Mouse (Mus musculus) midbrain, embryonic 13.5 days (tissue): ENCODE results near the gene Pde1c. TPM values are rescaled to one million over a fixed set of nuclear protein-coding genes. Genes with fewer than 3 reads are reported as not detected.

Source experiments
- ATAC-seq: fragments of 200-750 bp; cut with Nextera tagmentation; 2 replicates; pipeline ENCODE4 v1.8.0; 2017; ENCODE audit warnings: mild to moderate bottlenecking, moderate TSS enrichment, moderate library complexity
- H3K27ac ChIP-seq: fragments of 300-500 bp; sonication (generic); 2 replicates; pipeline ENCODE4 v1.5.1; 2015; ENCODE audit warnings: inconsistent platforms, mild to moderate bottlenecking, moderate library complexity
- H3K27me3 ChIP-seq: fragments of 300-500 bp; sonication (generic); 2 replicates; pipeline ENCODE4 v1.6.1; 2015; ENCODE audit warnings: mild to moderate bottlenecking, inconsistent platforms
- H3K36me3 ChIP-seq: fragments of 300-500 bp; sonication (generic); 2 replicates; pipeline ENCODE4 v1.6.1; 2015; ENCODE audit warnings: mild to moderate bottlenecking, inconsistent platforms
- H3K4me1 ChIP-seq: fragments of 300-500 bp; sonication (generic); replicated peaks from 2 replicates; pipeline ENCODE4 v1.6.1; 2015; ENCODE audit warnings: inconsistent platforms
- H3K4me2 ChIP-seq: fragments of 300-500 bp; sonication (generic); replicated peaks from 2 replicates; pipeline ENCODE4 v1.6.1; 2015; ENCODE audit warnings: moderate library complexity, mild to moderate bottlenecking, inconsistent platforms
- H3K4me3 ChIP-seq: fragments of 300-500 bp; sonication (generic); replicated peaks from 2 replicates; pipeline ENCODE4 v1.5.1; 2015; ENCODE audit warnings: mild to moderate bottlenecking, inconsistent platforms
- H3K9ac ChIP-seq: fragments of 300-500 bp; sonication (generic); replicated peaks from 2 replicates; pipeline ENCODE4 v1.6.1; 2015; ENCODE audit warnings: mild to moderate bottlenecking, inconsistent platforms
- H3K9me3 ChIP-seq: fragments of 300-500 bp; sonication (generic); 2 replicates; pipeline ENCODE4 v1.6.1; 2016; ENCODE audit warnings: mild to moderate bottlenecking, inconsistent platforms
- WGBS: fragments of 180-500 bp; shearing (Covaris S2); methylation state at CpG from one replicate; pipeline ENCODE4 v1.1.7; 2015; 5-methylcytosine and 5-hydroxymethylcytosine counted together
- polyA plus RNA-seq: library from polyadenylated mRNA; unstranded; fragments of >200 nt; fragmentation: Nextera tagmentation; extraction: Ambion mirVana; gene quantifications from 2 replicates; pipeline ENCODE4 v1.2.1, GENCODE M21; 2015

Gene Pde1c
- polyA plus RNA-seq, 1 experiment from 2014 or later: 7.1 TPM

DNA sequence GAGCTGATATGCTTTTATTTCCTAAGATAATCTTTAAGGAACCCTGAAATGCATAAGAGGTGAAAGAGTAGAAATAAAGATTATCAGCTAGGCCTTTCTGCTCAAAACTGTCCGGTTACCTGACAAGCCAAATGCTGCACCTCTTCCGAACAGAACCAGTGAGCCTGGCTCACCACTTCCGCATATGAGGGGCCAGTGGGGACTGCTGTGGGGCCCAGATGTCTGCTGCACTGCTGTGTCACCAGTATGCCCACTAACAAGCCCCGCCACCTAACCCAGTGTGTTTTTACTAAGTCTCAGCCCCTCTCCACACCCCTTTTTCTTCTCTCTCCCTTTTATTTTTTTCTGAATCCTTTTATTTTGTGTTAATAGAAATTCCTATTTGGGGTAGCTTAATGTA is 17.9 kb downstream of the Pde1c start:
- no peaks in the 10 kb centered on the region for H3K9me3 ChIP-seq
- 0 out of 2 replicates have a peak, but pooled peaks cover 7% of the 10 kb centered on the region for H3K4me1 ChIP-seq
- no peak overlapping the region for H3K4me3 ChIP-seq
- no peaks in the 10 kb centered on the region for H3K36me3 ChIP-seq
- H3K27me3 ChIP-seq: no peaks in the 10 kb centered on the region
- H3K4me2 ChIP-seq: no peak overlapping the region
- no peak overlapping the region for H3K27ac ChIP-seq
- ATAC-seq: no peak
- 93% methylated on average over 4 of the region's 4 CpGs for WGBS
- H3K9ac ChIP-seq: no peak overlapping the region

DNA sequence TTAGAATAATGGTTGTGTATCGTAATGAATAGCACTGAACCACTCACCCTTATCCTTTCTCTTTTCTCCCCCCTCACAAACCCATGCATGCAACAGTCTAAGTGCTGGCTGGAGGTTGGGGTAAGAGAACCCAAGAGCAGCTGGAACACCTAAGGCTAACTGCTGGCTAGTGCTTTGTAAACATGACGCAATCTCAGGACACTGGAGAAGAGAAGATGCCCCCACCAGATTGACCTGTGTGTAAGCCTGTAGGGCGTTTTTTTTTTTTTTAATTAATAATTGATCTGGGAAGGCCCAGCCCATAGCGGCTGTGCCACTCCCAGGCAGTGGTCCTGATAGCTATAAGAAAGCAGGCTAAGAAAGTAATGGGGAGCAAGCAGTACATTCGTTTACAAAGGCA is 28.7 kb downstream of the Pde1c start:
- no peaks in the 10 kb centered on the region for H3K4me1 ChIP-seq
- no peak overlapping the region for H3K4me2 ChIP-seq
- no peak overlapping the region for H3K27ac ChIP-seq
- ATAC-seq: no peak
- H3K4me3 ChIP-seq: no peak overlapping the region
- 83% methylated on average over 5 of the region's 5 CpGs for WGBS
- no peaks in the 10 kb centered on the region for H3K27me3 ChIP-seq
- H3K36me3 ChIP-seq: no peaks in the 10 kb centered on the region
- no peak overlapping the region for H3K9ac ChIP-seq
- H3K9me3 ChIP-seq: no peaks in the 10 kb centered on the region

DNA sequence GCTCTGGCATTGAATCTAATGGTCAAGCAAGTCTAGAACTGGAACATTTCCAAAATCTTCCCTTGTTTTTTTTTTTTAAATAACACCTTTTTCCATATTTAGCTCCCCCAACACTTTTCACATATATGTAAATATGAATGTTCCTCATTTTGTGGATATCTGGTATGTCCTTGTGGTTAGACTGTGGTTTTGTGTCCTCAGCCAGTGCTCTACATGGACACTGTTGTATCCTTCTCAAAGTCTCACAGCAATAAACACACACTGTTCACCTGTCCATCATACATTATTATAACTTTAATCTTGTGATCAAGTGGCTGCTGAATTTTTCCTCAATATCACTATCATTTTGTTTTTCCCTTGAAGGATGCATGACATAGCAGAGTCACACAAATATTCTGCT is 34.2 kb downstream of the Pde1c start:
- Histone ChIP-seq H3K4me1 (no peaks in the 10 kb centered on the region), H3K9me3 (no peaks in the 10 kb centered on the region), H3K4me3 (no peak overlapping the region), H3K9ac (no peak overlapping the region), H3K4me2 (no peak overlapping the region), H3K27ac (no peak overlapping the region), H3K36me3 (no peaks in the 10 kb centered on the region), H3K27me3 (no peaks in the 10 kb centered on the region)
- no peak for ATAC-seq

DNA sequence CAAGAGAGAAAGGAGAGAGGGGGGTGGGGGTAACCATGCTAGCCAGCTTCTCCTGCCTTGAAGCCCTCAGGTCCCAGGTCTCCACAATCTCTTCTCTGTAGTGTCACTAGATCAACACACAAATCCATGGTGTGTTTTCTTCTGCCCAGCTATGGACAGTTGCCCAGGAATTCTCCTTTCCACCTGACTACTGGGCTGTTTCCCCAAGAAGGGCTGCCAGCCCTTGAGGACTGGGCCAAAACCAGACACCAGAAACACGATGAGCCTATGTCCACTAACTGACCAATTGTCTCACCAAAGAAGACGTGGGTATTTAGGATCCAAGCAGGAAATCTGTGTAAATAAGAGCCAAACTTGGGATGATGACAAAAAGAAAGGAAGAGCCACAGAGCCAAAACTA is 36.6 kb downstream of the Pde1c start:
- no peaks in the 10 kb centered on the region for H3K36me3 ChIP-seq
- no peak overlapping the region for H3K4me3 ChIP-seq
- H3K4me2 ChIP-seq: no peak overlapping the region
- 0 out of 2 replicates have a peak, but pooled peaks cover 4% of the 10 kb centered on the region for H3K27me3 ChIP-seq
- ATAC-seq: no peak
- no peaks in the 10 kb centered on the region for H3K9me3 ChIP-seq
- no peaks in the 10 kb centered on the region for H3K4me1 ChIP-seq
- no peak overlapping the region for H3K27ac ChIP-seq
- H3K9ac ChIP-seq: no peak overlapping the region
- WGBS: 74% methylated on average over 2 of the region's 2 CpGs

DNA sequence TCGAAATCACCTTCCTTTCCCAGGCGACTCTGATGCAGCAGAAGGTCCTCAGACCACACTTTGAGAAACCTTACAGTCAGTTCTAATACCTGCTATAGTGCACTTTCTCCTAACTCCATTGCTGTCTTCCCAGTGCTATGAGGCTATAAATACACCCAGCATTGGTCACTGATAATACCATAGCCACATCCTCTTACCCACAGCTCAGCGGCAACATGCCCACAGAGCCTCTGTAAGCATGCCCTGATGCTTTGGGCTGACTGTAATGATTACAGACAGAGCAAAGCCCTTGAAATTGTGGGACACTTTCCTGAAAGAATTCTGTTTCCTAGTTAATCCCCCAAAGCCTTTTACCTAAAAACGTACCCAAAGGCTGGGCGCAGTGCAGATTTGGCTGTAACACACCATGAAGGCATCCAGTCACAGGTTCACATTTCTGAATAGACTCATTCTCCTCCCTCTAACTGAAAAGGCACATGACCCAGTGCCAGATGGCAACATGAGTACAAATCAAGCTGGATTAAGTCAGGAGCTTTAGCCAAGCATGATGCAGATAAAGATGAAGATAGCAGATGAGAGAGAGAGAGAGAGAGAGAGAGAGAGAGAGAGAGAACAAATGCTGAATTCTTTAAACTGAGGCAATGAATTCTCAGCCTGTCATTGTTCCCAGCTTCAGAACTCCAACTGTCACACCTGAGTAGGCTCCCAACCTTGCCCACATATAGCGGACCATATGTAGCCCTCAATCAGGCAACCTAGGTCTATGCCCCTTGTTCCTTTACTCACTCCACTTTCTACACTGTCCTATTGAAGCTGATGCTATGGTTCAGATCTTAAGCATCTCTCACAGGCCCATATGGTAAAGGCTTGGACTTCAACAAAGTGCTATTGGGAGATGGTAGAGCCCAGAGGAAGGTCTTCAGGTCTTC is 44.7 kb downstream of the Pde1c start:
- no peak overlapping the region for H3K4me2 ChIP-seq
- no peak overlapping the region for H3K9ac ChIP-seq
- no peak overlapping the region for H3K4me3 ChIP-seq
- H3K27me3 ChIP-seq: peaks cover 16% of the 10 kb centered on the region
- no peaks in the 10 kb centered on the region for H3K36me3 ChIP-seq
- peak; percentile 65; the same call in 1 of the 2 replicates for ATAC-seq
- no peaks in the 10 kb centered on the region for H3K9me3 ChIP-seq
- WGBS: 68% methylated on average over 6 of the region's 6 CpGs
- H3K27ac ChIP-seq: no peak overlapping the region
- H3K4me1 ChIP-seq: peaks cover 12% of the 10 kb centered on the region

DNA sequence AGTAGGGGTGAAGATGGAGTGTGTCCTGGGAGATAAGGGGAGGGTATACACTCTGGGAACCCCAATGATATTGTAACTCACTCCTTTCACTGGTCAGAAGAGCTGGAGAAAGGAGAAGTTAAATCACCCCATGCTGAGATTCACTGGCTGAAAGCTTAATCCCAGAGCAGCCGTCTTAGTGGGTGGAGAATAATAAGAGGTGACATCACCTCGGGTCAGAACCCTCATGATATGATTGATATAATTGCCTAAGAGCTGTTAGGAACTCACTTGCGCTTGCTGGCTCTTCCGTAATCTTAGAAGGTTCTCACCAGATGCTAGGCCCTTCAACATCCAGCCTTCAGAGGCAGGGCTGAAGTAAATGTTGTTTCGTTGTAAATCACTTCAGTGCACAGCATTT is 79.7 kb downstream of the Pde1c start:
- Histone ChIP-seq H3K4me3 (no peak overlapping the region), H3K4me2 (no peak overlapping the region), H3K9me3 (no peaks in the 10 kb centered on the region), H3K4me1 (no peaks in the 10 kb centered on the region), H3K27ac (no peak overlapping the region), H3K27me3 (no peaks in the 10 kb centered on the region), H3K9ac (no peak overlapping the region), H3K36me3 (no peaks in the 10 kb centered on the region)
- no peak for ATAC-seq
- 68% methylated on average over 5 of the region's 5 CpGs for WGBS

DNA sequence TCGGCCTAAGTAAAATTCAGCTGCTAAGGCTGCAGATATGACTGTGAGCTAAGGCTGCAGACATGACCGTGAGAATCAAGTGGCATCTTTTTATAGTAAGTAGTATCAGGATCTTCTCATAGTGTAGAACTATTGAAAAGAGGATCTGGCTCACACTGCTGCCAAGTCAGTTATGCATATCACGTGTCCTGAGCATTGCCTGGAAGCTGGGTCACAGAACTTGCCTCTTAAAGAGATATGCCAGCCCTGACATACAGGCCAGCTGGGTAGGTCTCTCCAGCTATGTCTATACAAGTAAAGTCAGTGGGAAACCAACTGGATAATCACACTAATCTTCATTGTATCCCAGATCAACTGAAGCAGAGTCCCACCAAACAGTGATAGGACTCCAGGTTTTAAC is 83.8 kb downstream of the Pde1c start:
- Histone ChIP-seq H3K9ac (no peak overlapping the region), H3K4me3 (no peak overlapping the region), H3K4me1 (no peaks in the 10 kb centered on the region), H3K4me2 (no peak overlapping the region), H3K9me3 (no peaks in the 10 kb centered on the region), H3K27ac (no peak overlapping the region), H3K27me3 (no peaks in the 10 kb centered on the region), H3K36me3 (no peaks in the 10 kb centered on the region)
- WGBS: 70% methylated on average over 3 of the region's 3 CpGs
- ATAC-seq: no peak

DNA sequence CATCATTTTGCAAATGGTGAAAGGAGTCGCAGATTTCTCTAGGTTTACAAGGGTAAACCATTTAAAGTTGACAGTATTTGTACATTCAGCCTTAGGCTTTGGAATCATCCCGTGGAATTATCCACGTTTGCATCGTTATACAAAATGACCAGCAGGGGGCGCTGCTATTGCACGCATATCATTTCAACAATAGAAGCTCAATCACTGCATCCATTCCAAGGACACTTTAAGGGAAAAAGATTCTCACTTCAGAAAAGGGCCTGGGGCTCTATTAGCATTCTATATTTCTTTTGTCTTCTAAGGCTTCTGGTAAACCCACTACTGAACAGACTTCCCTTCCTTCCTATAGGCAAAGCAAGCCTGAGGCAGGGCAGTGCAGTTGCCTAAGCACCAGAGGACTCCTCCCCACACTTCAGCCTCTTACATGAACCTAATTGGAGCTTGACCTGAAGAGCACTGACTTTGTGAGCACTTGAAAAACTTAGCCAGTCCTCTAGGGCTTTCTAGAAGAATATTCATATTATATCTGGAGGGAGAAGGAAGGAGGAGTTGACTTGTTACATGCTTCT is 87.9 kb downstream of the Pde1c start:
- Histone ChIP-seq H3K9ac (no peak overlapping the region), H3K4me3 (no peak overlapping the region), H3K27ac (no peak overlapping the region), H3K27me3 (no peaks in the 10 kb centered on the region), H3K36me3 (no peaks in the 10 kb centered on the region), H3K4me1 (no peaks in the 10 kb centered on the region), H3K4me2 (no peak overlapping the region), H3K9me3 (no peaks in the 10 kb centered on the region)
- 2% methylated on average over 6 of the region's 6 CpGs for WGBS
- peak; percentile 57 for ATAC-seq

DNA sequence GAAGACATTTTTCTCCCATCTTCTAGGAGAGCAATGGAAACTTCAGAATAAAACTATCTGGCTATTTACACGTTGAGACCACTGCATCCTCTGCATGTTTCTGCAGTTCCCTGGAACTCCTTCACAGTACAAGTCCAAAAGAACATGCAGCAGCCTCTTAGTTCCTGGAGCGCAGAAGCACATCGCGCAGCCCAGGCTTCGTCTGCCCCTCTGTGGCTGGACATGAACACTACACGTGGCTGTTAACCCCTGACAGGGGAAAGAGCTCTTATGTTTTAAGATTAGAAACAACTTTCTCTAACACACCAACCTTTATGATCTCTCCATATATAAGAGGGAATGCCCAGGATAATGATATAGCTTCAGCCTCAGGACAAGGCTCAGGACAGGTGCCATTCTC is 92.3 kb downstream of the Pde1c start:
- H3K4me3 ChIP-seq: no peak overlapping the region
- H3K4me2 ChIP-seq: no peak overlapping the region
- H3K27ac ChIP-seq: no peak overlapping the region
- no peaks in the 10 kb centered on the region for H3K4me1 ChIP-seq
- no peak overlapping the region for H3K9ac ChIP-seq
- H3K9me3 ChIP-seq: no peaks in the 10 kb centered on the region
- ATAC-seq: peak; percentile 71; the same call in 1 of the 2 replicates
- 32% methylated on average over 6 of the region's 6 CpGs for WGBS
- H3K36me3 ChIP-seq: no peaks in the 10 kb centered on the region
- no peaks in the 10 kb centered on the region for H3K27me3 ChIP-seq

DNA sequence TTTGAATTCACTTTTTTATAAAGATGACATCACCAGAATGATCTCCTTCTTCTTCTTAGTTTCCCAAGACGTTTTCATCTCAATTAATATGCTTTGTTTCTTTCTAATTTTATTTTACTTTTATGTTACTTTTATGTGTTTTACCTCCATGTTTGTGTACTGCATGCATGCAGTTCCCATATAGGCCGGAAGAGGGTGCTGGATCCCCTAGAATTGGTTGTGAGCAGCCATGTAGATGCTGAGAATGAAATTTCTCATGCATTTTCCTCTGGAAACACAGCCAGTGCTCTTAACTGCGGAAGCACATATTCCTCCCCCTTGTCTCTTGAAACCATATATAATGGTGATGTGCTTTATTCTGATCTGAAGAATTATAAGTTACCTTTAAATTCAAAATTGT is 110.8 kb downstream of the Pde1c start:
- Histone ChIP-seq H3K27me3 (no peaks in the 10 kb centered on the region), H3K4me1 (no peaks in the 10 kb centered on the region), H3K9me3 (no peaks in the 10 kb centered on the region), H3K27ac (no peak overlapping the region), H3K4me3 (no peak overlapping the region), H3K4me2 (no peak overlapping the region), H3K9ac (no peak overlapping the region), H3K36me3 (no peaks in the 10 kb centered on the region)
- WGBS: 48% methylated on average over 3 of the region's 3 CpGs
- ATAC-seq: no peak

DNA sequence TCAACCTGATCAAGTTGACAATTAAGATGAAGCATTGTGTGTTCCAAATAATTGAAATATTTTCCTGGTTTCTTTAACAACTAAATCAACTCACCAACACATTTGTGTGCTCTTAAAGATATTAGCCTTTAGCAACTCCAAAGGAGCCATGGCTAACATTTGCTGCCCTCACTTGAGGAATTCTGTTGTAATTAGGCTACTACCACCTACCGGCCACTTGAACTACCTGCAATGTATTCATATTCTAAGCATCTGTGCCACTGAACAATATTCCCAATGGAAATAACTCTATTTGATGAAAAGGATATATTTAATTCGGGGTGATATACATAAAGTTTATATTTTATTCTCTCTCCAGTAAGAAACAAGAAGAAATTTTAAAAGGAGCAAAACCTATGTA is 121.0 kb downstream of the Pde1c start:
- no peaks in the 10 kb centered on the region for H3K4me1 ChIP-seq

DNA sequence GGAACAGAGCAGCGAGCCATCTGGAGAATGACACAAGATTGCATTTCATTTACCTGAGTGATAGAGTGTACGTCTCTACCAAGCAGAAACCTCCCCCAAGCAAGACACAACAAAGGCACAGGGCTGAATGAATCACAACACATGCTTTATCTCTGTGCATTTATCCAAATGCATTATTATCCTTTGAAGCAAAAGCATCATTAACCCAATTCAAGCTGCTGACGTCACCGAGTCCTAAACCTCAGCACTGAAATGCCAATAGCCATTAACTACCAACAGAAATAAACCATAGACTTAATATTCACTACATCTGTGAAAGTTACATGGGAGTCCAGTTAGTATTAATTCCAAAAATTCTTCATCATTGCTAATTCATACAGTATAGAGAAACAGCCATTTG is 127.4 kb downstream of the Pde1c start:
- no peak overlapping the region for H3K27ac ChIP-seq
- H3K36me3 ChIP-seq: no peaks in the 10 kb centered on the region
- ATAC-seq: no peak
- no peaks in the 10 kb centered on the region for H3K4me1 ChIP-seq
- no peaks in the 10 kb centered on the region for H3K9me3 ChIP-seq
- H3K4me2 ChIP-seq: no peak overlapping the region
- no peak overlapping the region for H3K4me3 ChIP-seq
- WGBS: 80% methylated on average over 4 of the region's 4 CpGs
- H3K9ac ChIP-seq: no peak overlapping the region
- H3K27me3 ChIP-seq: no peaks in the 10 kb centered on the region

More for the DNA sequence above, 121.0 kb downstream of the Pde1c start:
- Histone ChIP-seq H3K36me3 (no peaks in the 10 kb centered on the region), H3K27ac (no peak overlapping the region), H3K9me3 (no peaks in the 10 kb centered on the region), H3K4me3 (no peak overlapping the region), H3K9ac (no peak overlapping the region), H3K4me2 (no peak overlapping the region), H3K27me3 (no peaks in the 10 kb centered on the region)
- no peak for ATAC-seq
- 27% methylated on average over 2 of the region's 2 CpGs for WGBS
